Mouse (Mus musculus): Measurements from ENCODE around the gene Kcnj12. TPM values are rescaled to one million over a fixed set of nuclear protein-coding genes. Genes with fewer than 3 reads are reported as not detected.

The Kcnj12 gene
- polyA plus RNA-seq, 2 experiments, result 0.06 TPM; not detected in 1

DNA sequence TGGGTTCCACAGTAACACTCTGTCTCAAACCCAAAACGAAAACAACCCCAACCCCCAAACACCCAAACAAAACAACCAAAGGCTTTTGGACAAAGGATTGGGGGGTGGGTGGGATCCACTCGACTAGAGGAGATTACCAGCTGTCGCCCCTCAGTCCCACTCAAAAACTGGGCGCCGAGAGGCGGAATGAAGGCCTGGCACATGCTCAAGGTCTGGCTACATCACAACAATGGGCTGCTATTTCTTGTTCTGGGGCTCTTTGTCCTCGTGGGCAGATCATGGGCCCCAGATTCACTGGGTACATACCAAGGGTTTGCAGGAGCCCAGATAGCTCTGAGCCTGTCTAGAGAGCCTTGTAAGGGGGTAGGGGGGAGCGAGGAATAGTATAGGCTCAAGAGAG is 19.6 kb upstream of the Kcnj12 start:
- ATAC-seq (ENCODE audit: insufficient read depth) (no peak), DNase-seq (ENCODE audit: low read depth in 3 of 3, low spot score in 3 of 3) (no peak)
- no peak overlapping the region for H3K9ac ChIP-seq (replicated peaks)
- H3K9me3 ChIP-seq (ENCODE audit: control insufficient read depth, low read length), result no peaks in the 10 kb centered on the region
- TF ChIP-seq EP300 (IDR thresholded peaks at IDR 0.05; ENCODE audit: low read depth) (no peak), CTCF (IDR thresholded peaks at IDR 0.05; ENCODE audit: low read depth) (no peak)
- no peaks in the 10 kb centered on the region for H3K36me3 ChIP-seq (replicated peaks; ENCODE audit: control insufficient read depth, insufficient read depth, low read depth)
- WGBS (ENCODE audit: insufficient replicate concordance), result 52% methylated on average over 8 of the region's 8 CpGs
- H3K27ac ChIP-seq, result no peak overlapping the region
- H3K4me2 ChIP-seq (ENCODE audit: low read depth), result no peak overlapping the region
- no peaks in the 10 kb centered on the region for H3K4me1 ChIP-seq (replicated peaks; ENCODE audit: control insufficient read depth in 2 of 2, insufficient read depth in 2 of 2, low read length in 1 of 2)
- H3K4me3 ChIP-seq (ENCODE audit: insufficient read depth in 1 of 2, low read depth in 2 of 2, low read length in 2 of 2), result no peak overlapping the region
- H3K27me3 ChIP-seq (ENCODE audit: control insufficient read depth, insufficient read depth, low read length), result no peaks in the 10 kb centered on the region

DNA sequence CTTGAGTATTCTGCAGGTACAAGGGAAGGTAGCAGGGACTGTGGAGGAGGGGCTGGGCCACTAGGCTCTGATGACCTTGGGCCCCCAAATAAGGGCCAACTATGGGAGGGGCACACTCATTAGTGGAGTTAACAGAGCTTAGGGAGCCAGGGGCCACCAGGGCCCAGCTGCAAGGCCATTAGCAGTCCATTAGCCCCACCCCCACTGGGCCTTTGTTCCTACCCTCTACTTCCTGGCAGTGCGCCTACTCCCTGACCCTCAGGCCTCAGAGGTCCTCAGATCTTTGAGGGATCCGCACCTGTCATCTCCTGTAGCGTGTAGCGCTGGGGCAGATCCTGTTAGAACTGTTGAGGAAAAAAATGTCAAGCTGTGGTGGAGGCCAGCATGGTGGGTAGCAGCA is 18.3 kb upstream of the Kcnj12 start:
- DNase-seq (ENCODE audit: low read depth in 3 of 3, low spot score in 3 of 3) (no peak), ATAC-seq (ENCODE audit: insufficient read depth) (no peak)
- no peaks in the 10 kb centered on the region for H3K9me3 ChIP-seq (ENCODE audit: control insufficient read depth, low read length)
- H3K9ac ChIP-seq (replicated peaks), result no peak overlapping the region
- no peaks in the 10 kb centered on the region for H3K27me3 ChIP-seq (ENCODE audit: control insufficient read depth, insufficient read depth, low read length)
- H3K4me1 ChIP-seq (replicated peaks; ENCODE audit: control insufficient read depth in 2 of 2, insufficient read depth in 2 of 2, low read length in 1 of 2), result no peaks in the 10 kb centered on the region
- TF ChIP-seq CTCF (IDR thresholded peaks at IDR 0.05; ENCODE audit: low read depth), result no peak
- no peak for TF ChIP-seq EP300 (IDR thresholded peaks at IDR 0.05; ENCODE audit: low read depth)
- H3K4me3 ChIP-seq (ENCODE audit: insufficient read depth in 1 of 2, low read depth in 2 of 2, low read length in 2 of 2), result no peak overlapping the region
- no peak overlapping the region for H3K27ac ChIP-seq
- WGBS (ENCODE audit: insufficient replicate concordance), result 79% methylated on average over 4 of the region's 4 CpGs
- no peaks in the 10 kb centered on the region for H3K36me3 ChIP-seq (replicated peaks; ENCODE audit: control insufficient read depth, insufficient read depth, low read depth)
- H3K4me2 ChIP-seq (ENCODE audit: low read depth), result no peak overlapping the region

- Histone ChIP-seq H3K36me3 (replicated peaks; ENCODE audit: control insufficient read depth, insufficient read depth, low read depth) (no peaks in the 10 kb centered on the region), H3K4me1 (replicated peaks; ENCODE audit: control insufficient read depth in 2 of 2, insufficient read depth in 2 of 2, low read length in 1 of 2) (no peaks in the 10 kb centered on the region), H3K9me3 (ENCODE audit: control insufficient read depth, low read length) (no peaks in the 10 kb centered on the region), H3K9ac (replicated peaks) (no peak overlapping the region), H3K4me3 (ENCODE audit: insufficient read depth in 1 of 2, low read depth in 2 of 2, low read length in 2 of 2) (no peak overlapping the region), H3K4me2 (ENCODE audit: low read depth) (no peak overlapping the region), H3K27me3 (ENCODE audit: control insufficient read depth, insufficient read depth, low read length) (no peaks in the 10 kb centered on the region), H3K27ac (no peak overlapping the region)
- no peak for TF ChIP-seq CTCF (IDR thresholded peaks at IDR 0.05; ENCODE audit: low read depth)
- no peak for TF ChIP-seq EP300 (IDR thresholded peaks at IDR 0.05; ENCODE audit: low read depth)
- no peak for DNase-seq (ENCODE audit: low read depth in 3 of 3, low spot score in 3 of 3)
- ATAC-seq (ENCODE audit: insufficient read depth), result no peak
- WGBS (ENCODE audit: insufficient replicate concordance), result 65% methylated on average over 5 of the region's 5 CpGs
Measured at GRCm38 (mm10) chr11:61004781-61005180, 17.6 kb upstream of the Kcnj12 start.

DNA sequence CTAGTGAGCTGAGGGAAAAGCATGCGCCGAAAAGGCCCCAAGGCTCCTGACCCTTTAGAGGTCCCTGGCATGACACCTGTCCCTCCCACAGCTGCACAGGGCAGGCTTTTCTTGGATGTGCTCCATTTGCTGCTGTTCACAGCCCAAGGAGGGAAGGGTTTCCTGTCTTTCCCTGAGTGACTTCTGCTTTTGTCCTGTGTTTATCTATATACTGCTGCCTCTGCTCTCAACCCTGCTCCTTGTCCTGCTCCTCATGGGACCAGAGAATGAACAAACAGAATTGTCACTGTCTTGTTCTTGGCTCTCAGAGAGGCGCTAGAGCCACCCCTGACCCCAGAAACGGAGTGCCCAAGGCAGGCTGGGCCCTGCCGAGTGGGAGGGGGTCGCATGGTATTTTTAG is 17.0 kb upstream of the Kcnj12 start:
- Histone ChIP-seq H3K27ac (no peak overlapping the region), H3K4me2 (ENCODE audit: low read depth) (no peak overlapping the region), H3K9ac (replicated peaks) (no peak overlapping the region), H3K36me3 (replicated peaks; ENCODE audit: control insufficient read depth, insufficient read depth, low read depth) (no peaks in the 10 kb centered on the region), H3K9me3 (ENCODE audit: control insufficient read depth, low read length) (no peaks in the 10 kb centered on the region), H3K4me1 (replicated peaks; ENCODE audit: control insufficient read depth in 2 of 2, insufficient read depth in 2 of 2, low read length in 1 of 2) (no peaks in the 10 kb centered on the region), H3K4me3 (ENCODE audit: insufficient read depth in 1 of 2, low read depth in 2 of 2, low read length in 2 of 2) (no peak overlapping the region), H3K27me3 (ENCODE audit: control insufficient read depth, insufficient read depth, low read length) (no peaks in the 10 kb centered on the region)
- ATAC-seq (ENCODE audit: insufficient read depth) (no peak), DNase-seq (ENCODE audit: low read depth in 3 of 3, low spot score in 3 of 3) (no peak)
- TF ChIP-seq CTCF (IDR thresholded peaks at IDR 0.05; ENCODE audit: low read depth) (no peak), EP300 (IDR thresholded peaks at IDR 0.05; ENCODE audit: low read depth) (no peak)
- 23% methylated on average over 6 of the region's 6 CpGs for WGBS (ENCODE audit: insufficient replicate concordance)

GRCm38 (mm10) chr11:61011736-61012294 is 10.5 kb upstream of the Kcnj12 start:
- TF ChIP-seq CTCF (IDR thresholded peaks at IDR 0.05; ENCODE audit: low read depth) (no peak), EP300 (IDR thresholded peaks at IDR 0.05; ENCODE audit: low read depth) (no peak)
- H3K27ac ChIP-seq, result no peak overlapping the region
- 42% methylated on average over 9 of the region's 9 CpGs for WGBS (ENCODE audit: insufficient replicate concordance)
- H3K4me1 ChIP-seq (replicated peaks; ENCODE audit: control insufficient read depth in 2 of 2, insufficient read depth in 2 of 2, low read length in 1 of 2), result no peaks in the 10 kb centered on the region
- ATAC-seq (ENCODE audit: insufficient read depth) (no peak), DNase-seq (ENCODE audit: low read depth in 3 of 3, low spot score in 3 of 3) (no peak)
- no peak overlapping the region for H3K4me3 ChIP-seq (ENCODE audit: insufficient read depth in 1 of 2, low read depth in 2 of 2, low read length in 2 of 2)
- no peaks in the 10 kb centered on the region for H3K36me3 ChIP-seq (replicated peaks; ENCODE audit: control insufficient read depth, insufficient read depth, low read depth)
- no peak overlapping the region for H3K9ac ChIP-seq (replicated peaks)
- no peak overlapping the region for H3K4me2 ChIP-seq (ENCODE audit: low read depth)
- no peaks in the 10 kb centered on the region for H3K27me3 ChIP-seq (ENCODE audit: control insufficient read depth, insufficient read depth, low read length)
- no peaks in the 10 kb centered on the region for H3K9me3 ChIP-seq (ENCODE audit: control insufficient read depth, low read length)
